Mouse (Mus musculus) limb, embryonic 10.5 days (tissue): ENCODE measurements around the gene Olfr356. TPM values are rescaled to one million over a fixed set of nuclear protein-coding genes. Genes with fewer than 3 reads are reported as not detected.

Experiments used
- DNase-seq: peaks from one replicate; pipeline ENCODE4 v3.0.0-alpha.2; 2017; ENCODE audit warnings: low spot score
- H3K27ac ChIP-seq: fragments of 300-500 bp; sonication (generic); 2 replicates; pipeline ENCODE4 v1.5.1; 2016; ENCODE audit warnings: mild to moderate bottlenecking
- H3K27me3 ChIP-seq: fragments of 300-500 bp; sonication (generic); 2 replicates; pipeline ENCODE4 v1.6.1; 2016; ENCODE audit warnings: low read depth, mild to moderate bottlenecking; ENCODE audit not compliant: poor library complexity, severe bottlenecking
- H3K36me3 ChIP-seq: fragments of 300-500 bp; sonication (generic); 2 replicates; pipeline ENCODE4 v1.6.1; 2016; ENCODE audit warnings: mild to moderate bottlenecking, moderate library complexity
- H3K4me1 ChIP-seq: fragments of 300-500 bp; sonication (generic); 2 replicates; pipeline ENCODE4 v1.6.1; 2016
- H3K4me3 ChIP-seq: fragments of 300-500 bp; sonication (generic); 2 replicates; pipeline ENCODE4 v1.5.1; 2016; ENCODE audit warnings: mild to moderate bottlenecking, moderate library complexity
- H3K9me3 ChIP-seq: fragments of 300-500 bp; sonication (generic); replicated peaks from 2 replicates; pipeline ENCODE4 v1.6.1; 2016; ENCODE audit warnings: mild to moderate bottlenecking
- WGBS: fragments of 180-500 bp; shearing (Covaris S2); methylation state at CpG from one replicate; pipeline ENCODE4 v1.1.7; 2016; 5-methylcytosine and 5-hydroxymethylcytosine counted together
- polyA plus RNA-seq: library from polyadenylated mRNA; unstranded; fragments of >200 nt; fragmentation: Nextera tagmentation; extraction: Ambion mirVana; gene quantifications from 2 replicates; pipeline ENCODE4 v1.2.1, GENCODE M21; 2016

The Olfr356 gene
- not detected in 2 replicates for polyA plus RNA-seq

DNA sequence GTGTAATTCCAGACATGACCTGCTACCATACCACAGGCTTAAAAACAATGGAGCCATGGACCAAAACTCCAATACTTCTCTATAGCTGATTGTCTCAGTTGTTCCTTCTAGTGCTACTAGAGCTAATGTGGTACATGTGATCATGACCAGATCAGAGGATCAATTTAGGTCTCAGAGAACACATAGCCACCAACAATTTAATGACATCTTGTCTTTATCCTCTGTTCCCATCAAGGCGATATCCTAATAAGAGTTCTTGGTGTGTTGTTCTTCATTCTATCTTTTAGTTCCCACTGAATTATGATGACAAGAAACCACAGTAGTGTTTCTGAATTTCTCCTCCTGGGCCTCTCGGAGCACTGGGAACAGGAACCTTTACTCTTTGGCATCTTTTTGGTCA lies at the start of gene Olfr356:
Olfr356 (plus strand) TSS at position 301 of the 400 bp plus-strand sequence.
- no peak within 1 kb of the TSS for H3K27ac ChIP-seq
- 90% methylated on average over 2 of the region's 2 CpGs for WGBS
- DNase-seq, result no peak

GRCm38 (mm10) chr2:36892836-36893235 lies 44.1 kb upstream of the Olfr356 start, which contains the start of gene Olfr353:
TSS of gene Olfr353 (minus strand) at chr2:36892936.
- no peak within 1 kb of the TSS for H3K27ac ChIP-seq

More for the DNA sequence above, at the start of gene Olfr356:
- Histone ChIP-seq H3K9me3 (no peaks in the 10 kb centered on the region; the same call in 1 of the 2 replicates), H3K36me3 (no peaks in the 10 kb centered on the region), H3K4me3 (no peak within 1 kb of the TSS), H3K27me3 (no peaks in the 10 kb centered on the region), H3K4me1 (no peaks in the 10 kb centered on the region)

DNA sequence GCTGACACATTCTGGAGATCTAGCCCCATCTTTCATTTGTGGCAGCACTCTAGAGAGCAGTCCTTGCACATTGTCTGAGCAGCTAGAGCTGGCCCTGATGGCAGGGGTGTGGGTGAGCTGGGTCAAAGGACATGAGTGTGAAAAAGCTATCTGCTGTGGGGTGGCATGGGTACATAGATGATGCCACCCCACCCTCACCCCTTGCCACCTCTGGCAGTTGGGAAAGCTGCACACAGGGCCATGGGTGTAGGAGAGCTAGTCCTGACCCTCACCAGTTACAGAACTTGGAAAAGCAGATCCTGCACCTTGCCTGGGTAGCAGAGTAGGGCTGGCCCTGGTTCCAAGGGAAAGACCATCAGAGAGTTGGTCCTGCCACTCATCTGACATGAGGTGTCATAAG lies 39.8 kb upstream of the Olfr356 start:
- Histone ChIP-seq H3K4me1 (no peaks in the 10 kb centered on the region), H3K9me3 (0 out of 2 replicates have a peak, but pooled peaks cover 5% of the 10 kb centered on the region), H3K36me3 (no peaks in the 10 kb centered on the region), H3K27ac (no peak overlapping the region), H3K4me3 (no peak overlapping the region), H3K27me3 (no peaks in the 10 kb centered on the region)
- no peak for DNase-seq

More at GRCm38 (mm10) chr2:36892836-36893235, 44.1 kb upstream of the Olfr356 start, which contains the start of gene Olfr353:
- Histone ChIP-seq H3K36me3 (no peaks in the 10 kb centered on the region), H3K9me3 (0 out of 2 replicates have a peak, but pooled peaks cover 5% of the 10 kb centered on the region), H3K27me3 (no peaks in the 10 kb centered on the region), H3K4me1 (no peaks in the 10 kb centered on the region), H3K4me3 (no peak within 1 kb of the TSS)
- DNase-seq, result no peak

DNA sequence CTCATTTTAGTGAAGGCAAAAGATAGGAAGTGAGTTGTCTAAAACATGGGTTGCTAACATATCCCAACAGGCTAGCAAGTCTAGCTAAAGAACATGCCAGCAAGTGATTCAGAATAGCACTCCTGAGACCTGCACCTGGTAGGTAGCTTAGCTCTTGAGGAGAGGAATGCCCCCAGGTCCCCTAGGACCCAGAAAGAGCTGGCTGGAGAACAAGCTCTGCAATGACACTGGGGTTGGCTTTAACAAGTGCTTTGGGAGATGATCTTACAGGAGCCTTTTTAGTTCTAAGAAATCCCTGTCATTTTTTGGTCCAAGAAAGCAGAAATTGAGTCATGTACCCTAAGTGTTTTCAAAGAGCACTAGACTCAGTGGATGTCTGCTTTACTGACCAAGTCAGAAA lies 31.5 kb upstream of the Olfr356 start, which contains the start of gene Olfr354:
Olfr354 (plus strand) TSS at position 301 of the 400 bp plus-strand sequence.
- DNase-seq, result no peak
- no peaks in the 10 kb centered on the region for H3K27me3 ChIP-seq
- no peaks in the 10 kb centered on the region for H3K4me1 ChIP-seq
- H3K4me3 ChIP-seq, result no peak within 1 kb of the TSS
- no peak within 1 kb of the TSS for H3K27ac ChIP-seq
- H3K9me3 ChIP-seq, result no peaks in the 10 kb centered on the region
- H3K36me3 ChIP-seq, result no peaks in the 10 kb centered on the region

GRCm38 (mm10) chr2:36928797-36929196 lies 8.1 kb upstream of the Olfr356 start, which contains the start of gene Olfr355:
TSS of gene Olfr355 (minus strand) at chr2:36928897.
- DNase-seq, result no peak
- no peaks in the 10 kb centered on the region for H3K36me3 ChIP-seq
- H3K27me3 ChIP-seq, result no peaks in the 10 kb centered on the region
- no peak within 1 kb of the TSS for H3K4me3 ChIP-seq
- no peak within 1 kb of the TSS for H3K27ac ChIP-seq
- H3K9me3 ChIP-seq, result no peaks in the 10 kb centered on the region
- H3K4me1 ChIP-seq, result no peaks in the 10 kb centered on the region

Other genes with a start within 250 kb of the Olfr356 start
- gene Olfr347, start 205.2 kb upstream of the Olfr356 start, polyA plus RNA-seq, result not detected in 2 replicates
- not detected in 2 replicates for gene Olfr348, start 152.8 kb upstream of the Olfr356 start, polyA plus RNA-seq
- not detected in 2 replicates for gene Olfr50, start 146.6 kb upstream of the Olfr356 start, polyA plus RNA-seq
- gene Olfr3, start 120.1 kb upstream of the Olfr356 start, polyA plus RNA-seq, result not detected in 2 replicates
- gene Olfr350, start 90.8 kb upstream of the Olfr356 start, polyA plus RNA-seq, result not detected in 2 replicates
- not detected in 2 replicates for gene Olfr351, start 74.5 kb upstream of the Olfr356 start, polyA plus RNA-seq
- gene Olfr352, start 68.7 kb upstream of the Olfr356 start, polyA plus RNA-seq, result not detected in 2 replicates
- not detected in 2 replicates for gene Olfr353, start 44.2 kb upstream of the Olfr356 start, polyA plus RNA-seq
- gene Olfr354, start 31.4 kb upstream of the Olfr356 start, polyA plus RNA-seq, result not detected in 2 replicates
- not detected in 2 replicates for gene Olfr355, start 8.2 kb upstream of the Olfr356 start, polyA plus RNA-seq
- gene Olfr357, start 56.7 kb downstream of the Olfr356 start, polyA plus RNA-seq, result not detected in 2 replicates
- not detected in 2 replicates for gene Olfr358, start 72.2 kb downstream of the Olfr356 start, polyA plus RNA-seq
- not detected in 2 replicates for gene Olfr360, start 128.6 kb downstream of the Olfr356 start, polyA plus RNA-seq
- gene Olfr361, start 152.2 kb downstream of the Olfr356 start, polyA plus RNA-seq, result not detected in 2 replicates
- gene Olfr362, start 180.8 kb downstream of the Olfr356 start, polyA plus RNA-seq, result not detected in 2 replicates
- not detected in 2 replicates for gene Olfr364-ps1, start 202.2 kb downstream of the Olfr356 start, polyA plus RNA-seq